Mouse (Mus musculus): ENCODE measurements around the gene Mex3d. TPM values are rescaled to one million over a fixed set of nuclear protein-coding genes. Genes with fewer than 3 reads are reported as not detected.

Mex3d gene
- polyA plus RNA-seq, 1 experiment from 2014 or later, result 6.4 TPM

Small RNA genes within 50 kb of the gene (microRNA-seq; reads per million reads assigned to microRNA genes)
- 0.20 reads per million for gene Gm22721 (ENCODE audit: borderline number of aligned reads)

Other genes starting within 250 kb of the Mex3d start
- 772 and 785 TPM in 2 replicates for gene Atp5d, start 249.0 kb downstream of the Mex3d start, polyA plus RNA-seq (2014; fragmentation: Nextera tagmentation; extraction: Ambion mirVana)
- gene Cbarp, start 246.8 kb downstream of the Mex3d start, polyA plus RNA-seq (2014; fragmentation: Nextera tagmentation; extraction: Ambion mirVana), result 2.5 and 2.7 TPM in 2 replicates
- 29.5 and 31.9 TPM in 2 replicates for gene Midn, start 239.4 kb downstream of the Mex3d start, polyA plus RNA-seq (2014; fragmentation: Nextera tagmentation; extraction: Ambion mirVana)
- 49.1 and 52.7 TPM in 2 replicates for gene Cirbp, start 221.7 kb downstream of the Mex3d start, polyA plus RNA-seq (2014; fragmentation: Nextera tagmentation; extraction: Ambion mirVana)
- 9.6 and 12.4 TPM in 2 replicates for gene 1600002K03Rik, start 214.7 kb downstream of the Mex3d start, polyA plus RNA-seq (2014; fragmentation: Nextera tagmentation; extraction: Ambion mirVana)
- gene Efna2, start 208.2 kb downstream of the Mex3d start, polyA plus RNA-seq (2014; fragmentation: Nextera tagmentation; extraction: Ambion mirVana), result 13.9 and 14.8 TPM in 2 replicates
- 34.6 and 38.2 TPM in 2 replicates for gene Mum1, start 161.2 kb downstream of the Mex3d start, polyA plus RNA-seq (2014; fragmentation: Nextera tagmentation; extraction: Ambion mirVana)
- 499 and 501 TPM in 2 replicates for gene Ndufs7, start 138.5 kb downstream of the Mex3d start, polyA plus RNA-seq (2014; fragmentation: Nextera tagmentation; extraction: Ambion mirVana)
- gene Gamt, start 126.6 kb downstream of the Mex3d start, polyA plus RNA-seq (2014; fragmentation: Nextera tagmentation; extraction: Ambion mirVana), result 57.2 and 59.0 TPM in 2 replicates
- 28.4 and 29.9 TPM in 2 replicates for gene Dazap1, start 126.2 kb downstream of the Mex3d start, polyA plus RNA-seq (2014; fragmentation: Nextera tagmentation; extraction: Ambion mirVana)
- 702 and 828 TPM in 2 replicates for gene Rps15, start 95.2 kb downstream of the Mex3d start, polyA plus RNA-seq (2014; fragmentation: Nextera tagmentation; extraction: Ambion mirVana)
- gene Apc2, start 91.7 kb downstream of the Mex3d start, polyA plus RNA-seq (2014; fragmentation: Nextera tagmentation; extraction: Ambion mirVana), result 0.55 and 0.69 TPM in 2 replicates
- 29.7 and 31.0 TPM in 2 replicates for gene 2310011J03Rik, start 67.1 kb downstream of the Mex3d start, polyA plus RNA-seq (2014; fragmentation: Nextera tagmentation; extraction: Ambion mirVana)
- gene Pcsk4, start 58.2 kb downstream of the Mex3d start, polyA plus RNA-seq (2014; fragmentation: Nextera tagmentation; extraction: Ambion mirVana), result 0.77 and 1.6 TPM in 2 replicates
- 4.9 and 7.3 TPM in 2 replicates for gene Reep6, start 57.7 kb downstream of the Mex3d start, polyA plus RNA-seq (2014; fragmentation: Nextera tagmentation; extraction: Ambion mirVana)
- 2.4 and 3.7 TPM in 2 replicates for gene Adamtsl5, start 39.2 kb downstream of the Mex3d start, polyA plus RNA-seq (2014; fragmentation: Nextera tagmentation; extraction: Ambion mirVana)
- not detected in 2 replicates for gene Plk5, start 31.2 kb downstream of the Mex3d start, polyA plus RNA-seq (2014; fragmentation: Nextera tagmentation; extraction: Ambion mirVana)
- gene Mbd3, start 11.9 kb upstream of the Mex3d start, polyA plus RNA-seq (2014; fragmentation: Nextera tagmentation; extraction: Ambion mirVana), result 151 and 171 TPM in 2 replicates
- gene Uqcr11, start 19.2 kb upstream of the Mex3d start, polyA plus RNA-seq (2014; fragmentation: Nextera tagmentation; extraction: Ambion mirVana), result 1,161 and 1,177 TPM in 2 replicates
- gene Tcf3, start 46.0 kb upstream of the Mex3d start, polyA plus RNA-seq (2014; fragmentation: Nextera tagmentation; extraction: Ambion mirVana), result 66.1 and 69.8 TPM in 2 replicates
- 0.04 TPM in 1 of 2 replicates, not detected in the other for gene Onecut3, start 107.2 kb upstream of the Mex3d start, polyA plus RNA-seq (2014; fragmentation: Nextera tagmentation; extraction: Ambion mirVana)
- gene Atp8b3, start 151.5 kb upstream of the Mex3d start, polyA plus RNA-seq (2014; fragmentation: Nextera tagmentation; extraction: Ambion mirVana), result 0.09 TPM in 1 of 2 replicates, not detected in the other
- 18.0 and 18.1 TPM in 2 replicates for gene Rexo1, start 173.9 kb upstream of the Mex3d start, polyA plus RNA-seq (2014; fragmentation: Nextera tagmentation; extraction: Ambion mirVana)
- gene Klf16, start 189.7 kb upstream of the Mex3d start, polyA plus RNA-seq (2014; fragmentation: Nextera tagmentation; extraction: Ambion mirVana), result 4.9 and 5.5 TPM in 2 replicates
- gene Abhd17a, start 202.7 kb upstream of the Mex3d start, polyA plus RNA-seq (2014; fragmentation: Nextera tagmentation; extraction: Ambion mirVana), result 94.3 and 100 TPM in 2 replicates
- gene Scamp4, start 215.2 kb upstream of the Mex3d start, polyA plus RNA-seq (2014; fragmentation: Nextera tagmentation; extraction: Ambion mirVana), result 76.9 and 78.1 TPM in 2 replicates
- gene Adat3, start 215.2 kb upstream of the Mex3d start, polyA plus RNA-seq (2014; fragmentation: Nextera tagmentation; extraction: Ambion mirVana), result 6.2 and 6.6 TPM in 2 replicates
- 0.83 and 0.84 TPM in 2 replicates for gene Gm49322, start 218.4 kb upstream of the Mex3d start, polyA plus RNA-seq (2014; fragmentation: Nextera tagmentation; extraction: Ambion mirVana)
- gene Csnk1g2, start 235.2 kb upstream of the Mex3d start, polyA plus RNA-seq (2014; fragmentation: Nextera tagmentation; extraction: Ambion mirVana), result 64.6 and 67.6 TPM in 2 replicates